Mouse (Mus musculus) embryonic facial prominence, embryonic 13.5 days (tissue): ENCODE measurements at regions not wholly inside any gene's neighbourhood (a gene's known extent, or its start where the extent isn't known, plus 50 kb on each side); places are given as distances from the start of the nearest gene placed in this dataset.
A peak's percentile ranks its signal among the peaks of the same experiment; 100 is the strongest.

Experiments used
- ATAC-seq: fragments of 200-750 bp; cut with Nextera tagmentation; 2 replicates; pipeline ENCODE4 v1.8.0; 2017; ENCODE audit warnings: low read depth; ENCODE audit not compliant: insufficient number of reproducible peaks, insufficient read depth, low FRiP score, low TSS enrichment
- H3K27ac ChIP-seq: fragments of 300-500 bp; sonication (generic); 2 replicates; pipeline ENCODE4 v1.5.1; 2015; ENCODE audit warnings: moderate library complexity, mild to moderate bottlenecking, inconsistent platforms
- H3K27me3 ChIP-seq: fragments of 300-500 bp; sonication (generic); 2 replicates; pipeline ENCODE4 v1.6.1; 2015; ENCODE audit warnings: mild to moderate bottlenecking, inconsistent platforms
- H3K36me3 ChIP-seq: fragments of 300-500 bp; sonication (generic); 2 replicates; pipeline ENCODE4 v1.6.1; 2015; ENCODE audit warnings: mild to moderate bottlenecking, inconsistent platforms
- H3K4me1 ChIP-seq: fragments of 300-500 bp; sonication (generic); 2 replicates; pipeline ENCODE4 v1.6.1; 2015; ENCODE audit warnings: inconsistent platforms
- H3K4me2 ChIP-seq: fragments of 300-500 bp; sonication (generic); 2 replicates; pipeline ENCODE4 v1.6.1; 2015; ENCODE audit warnings: moderate library complexity, mild to moderate bottlenecking, inconsistent platforms
- H3K4me3 ChIP-seq: fragments of 300-500 bp; sonication (generic); 2 replicates; pipeline ENCODE4 v1.5.1; 2015; ENCODE audit warnings: mild to moderate bottlenecking, inconsistent platforms
- H3K9ac ChIP-seq: fragments of 300-500 bp; sonication (generic); 2 replicates; pipeline ENCODE4 v1.6.1; 2015; ENCODE audit warnings: mild to moderate bottlenecking, inconsistent platforms
- H3K9me3 ChIP-seq: fragments of 300-500 bp; sonication (generic); 2 replicates; pipeline ENCODE4 v1.6.1; 2016; ENCODE audit warnings: inconsistent platforms
- WGBS: fragments of 180-500 bp; shearing (Covaris S2); methylation state at CpG from one replicate; pipeline ENCODE4 v1.1.7; 2015; ENCODE audit warnings: mixed read lengths; 5-methylcytosine and 5-hydroxymethylcytosine counted together

DNA sequence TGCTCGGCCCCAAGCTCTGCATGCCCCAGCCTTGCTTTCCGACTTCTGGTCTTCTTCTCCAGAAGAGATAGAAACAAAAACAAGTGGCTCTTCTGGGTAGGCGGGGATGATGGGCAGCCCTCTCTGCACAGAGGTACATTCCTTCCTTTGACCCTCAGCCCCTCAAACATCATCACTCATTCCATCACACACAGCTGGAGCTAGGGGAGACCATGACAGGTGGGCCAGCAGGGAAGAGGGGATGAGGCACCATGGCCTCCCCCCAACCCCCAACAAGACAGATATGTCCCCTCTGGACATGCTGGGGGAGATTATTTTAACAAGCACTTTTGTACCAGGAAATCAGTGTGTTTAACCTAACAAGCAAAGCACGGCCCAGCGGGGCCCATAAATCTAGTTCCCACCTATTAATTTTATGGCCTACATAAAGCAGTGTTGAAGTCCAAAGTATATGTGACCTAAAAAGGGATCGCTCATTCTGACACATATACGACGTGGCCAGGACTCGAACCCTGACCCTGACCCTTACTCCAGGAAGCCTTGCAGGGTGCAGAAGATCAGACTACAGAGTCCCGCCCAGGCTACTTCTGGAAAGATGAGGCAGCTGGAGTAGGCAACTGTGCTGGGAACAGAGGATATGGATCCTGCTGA lies 183.7 kb downstream of the Cyp26b1 start:
- ATAC-seq, result no peak
- Histone ChIP-seq H3K9me3 (no peaks in the 10 kb centered on the region), H3K36me3 (no peaks in the 10 kb centered on the region), H3K27me3 (no peaks in the 10 kb centered on the region), H3K9ac (no peak overlapping the region), H3K4me2 (no peak overlapping the region), H3K4me3 (no peak overlapping the region), H3K27ac (no peak overlapping the region), H3K4me1 (peaks cover 37% of the 10 kb centered on the region)
- 88% methylated on average over 10 of the region's 10 CpGs for WGBS

GRCm38 (mm10) chr6:84408513-84408912 lies 185.2 kb downstream of the Cyp26b1 start:
- no peak for ATAC-seq
- Histone ChIP-seq H3K27ac (no peak overlapping the region), H3K27me3 (no peaks in the 10 kb centered on the region), H3K9me3 (no peaks in the 10 kb centered on the region), H3K4me3 (no peak overlapping the region), H3K9ac (no peak overlapping the region), H3K4me2 (no peak overlapping the region), H3K36me3 (no peaks in the 10 kb centered on the region), H3K4me1 (peaks cover 24% of the 10 kb centered on the region)
- 56% methylated on average over 5 of the region's 5 CpGs for WGBS

- 9% methylated on average over 6 of the region's 6 CpGs for WGBS
These were observed 185.9 kb downstream of the Cyp26b1 start for GRCm38 (mm10) chr6:84407773-84408172.

DNA sequence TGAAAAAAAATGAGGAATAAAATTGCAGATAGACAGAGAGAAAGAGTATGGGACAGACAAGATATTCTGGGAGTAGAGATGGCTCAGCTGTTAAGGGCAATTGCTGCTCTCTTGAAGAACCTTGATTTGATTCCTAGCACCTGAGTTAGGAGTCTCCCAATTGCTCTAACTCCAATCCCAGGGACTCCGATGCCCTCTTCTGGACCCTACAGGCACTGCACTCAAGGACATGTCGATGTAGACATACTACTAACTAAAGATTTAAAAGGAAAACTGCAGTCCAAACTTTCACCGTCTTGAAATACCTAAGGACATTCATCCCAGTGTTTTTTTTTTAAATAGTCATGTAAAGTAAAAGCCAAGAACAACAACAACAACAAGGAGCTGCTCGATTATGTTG lies 189.0 kb downstream of the Cyp26b1 start:
- no peak for ATAC-seq
- 60% methylated on average over 4 of the region's 4 CpGs for whole genome bisulfite sequencing
- H3K27me3 ChIP-seq, result no peaks in the 10 kb centered on the region
- H3K4me1 ChIP-seq, result peaks cover 22% of the 10 kb centered on the region
- H3K4me3 ChIP-seq, result no peak overlapping the region
- H3K27ac ChIP-seq, result no peak overlapping the region
- no peak overlapping the region for H3K4me2 ChIP-seq
- no peak overlapping the region for H3K9ac ChIP-seq
- no peaks in the 10 kb centered on the region for H3K36me3 ChIP-seq
- H3K9me3 ChIP-seq, result no peaks in the 10 kb centered on the region

More at GRCm38 (mm10) chr6:84407773-84408172, 185.9 kb downstream of the Cyp26b1 start:
- Histone ChIP-seq H3K4me2 (no peak overlapping the region), H3K4me1 (peaks cover 22% of the 10 kb centered on the region), H3K4me3 (no peak overlapping the region), H3K36me3 (no peaks in the 10 kb centered on the region), H3K9me3 (no peaks in the 10 kb centered on the region), H3K27me3 (no peaks in the 10 kb centered on the region), H3K9ac (no peak overlapping the region), H3K27ac (no peak overlapping the region)
- 0 out of 2 replicates have a peak, but pooled peaks have one; percentile 64 for ATAC-seq

- H3K4me3 ChIP-seq, result no peak overlapping the region
- ATAC-seq, result no peak
- H3K9ac ChIP-seq, result no peak overlapping the region
These were observed 191.3 kb downstream of the Cyp26b1 start for GRCm38 (mm10) chr6:84402431-84402830.

DNA sequence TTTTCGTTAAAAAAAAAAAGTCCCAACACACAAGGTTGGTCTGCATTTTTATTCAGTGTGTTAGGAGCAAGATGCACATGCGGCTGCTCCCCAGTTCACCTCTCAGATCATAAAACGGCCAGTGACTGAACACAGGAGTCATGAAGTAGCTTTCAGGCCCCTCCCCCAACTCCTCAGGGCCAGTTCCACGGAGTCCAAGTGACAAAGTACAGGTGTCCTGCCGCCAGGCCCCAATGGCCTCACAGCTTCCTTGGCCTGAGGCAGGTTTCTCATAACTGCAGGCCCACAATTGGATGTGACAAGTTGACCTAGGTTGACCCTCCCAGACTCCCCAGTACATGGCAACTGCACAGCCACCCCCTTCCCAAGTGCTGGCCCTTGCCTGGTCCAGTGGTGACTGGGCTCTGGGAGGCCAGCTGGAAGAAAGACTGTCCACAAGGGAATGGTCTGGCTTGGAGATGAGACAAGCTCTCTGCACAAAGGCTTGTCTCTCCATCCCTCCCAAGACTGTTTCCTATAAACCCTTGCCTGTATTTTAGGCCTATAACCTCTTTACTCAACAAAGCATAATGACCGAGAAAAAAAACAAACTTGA lies 199.1 kb downstream of the Cyp26b1 start:
- no peak overlapping the region for H3K4me3 ChIP-seq
- no peak overlapping the region for H3K9ac ChIP-seq
- no peak for ATAC-seq
- H3K4me1 ChIP-seq, result peaks cover 9% of the 10 kb centered on the region; the same call in 1 of the 2 replicates
- H3K27ac ChIP-seq, result no peak overlapping the region
- no peaks in the 10 kb centered on the region for H3K36me3 ChIP-seq
- no peak overlapping the region for H3K4me2 ChIP-seq
- WGBS, result 51% methylated on average over 6 of the region's 6 CpGs
- H3K27me3 ChIP-seq, result no peaks in the 10 kb centered on the region
- H3K9me3 ChIP-seq, result no peaks in the 10 kb centered on the region

More at GRCm38 (mm10) chr6:84402431-84402830, 191.3 kb downstream of the Cyp26b1 start:
- H3K27me3 ChIP-seq, result no peaks in the 10 kb centered on the region
- H3K36me3 ChIP-seq, result no peaks in the 10 kb centered on the region
- H3K27ac ChIP-seq, result no peak overlapping the region
- 78% methylated on average over 2 of the region's 2 CpGs for WGBS
- no peaks in the 10 kb centered on the region for H3K9me3 ChIP-seq
- no peak overlapping the region for H3K4me2 ChIP-seq
- H3K4me1 ChIP-seq, result peaks cover 10% of the 10 kb centered on the region

- 85% methylated on average over 9 of the region's 9 CpGs for WGBS
- Histone ChIP-seq H3K9me3 (no peaks in the 10 kb centered on the region), H3K4me2 (no peak overlapping the region), H3K36me3 (no peaks in the 10 kb centered on the region), H3K9ac (peak overlapping the region; percentile 32; the same call in 1 of the 2 replicates), H3K27ac (no peak overlapping the region), H3K4me3 (no peak overlapping the region), H3K27me3 (no peaks in the 10 kb centered on the region), H3K4me1 (peaks cover 9% of the 10 kb centered on the region; the same call in 1 of the 2 replicates)
- no peak for ATAC-seq
These were observed 200.0 kb downstream of the Cyp26b1 start for GRCm38 (mm10) chr6:84393519-84394231.

DNA sequence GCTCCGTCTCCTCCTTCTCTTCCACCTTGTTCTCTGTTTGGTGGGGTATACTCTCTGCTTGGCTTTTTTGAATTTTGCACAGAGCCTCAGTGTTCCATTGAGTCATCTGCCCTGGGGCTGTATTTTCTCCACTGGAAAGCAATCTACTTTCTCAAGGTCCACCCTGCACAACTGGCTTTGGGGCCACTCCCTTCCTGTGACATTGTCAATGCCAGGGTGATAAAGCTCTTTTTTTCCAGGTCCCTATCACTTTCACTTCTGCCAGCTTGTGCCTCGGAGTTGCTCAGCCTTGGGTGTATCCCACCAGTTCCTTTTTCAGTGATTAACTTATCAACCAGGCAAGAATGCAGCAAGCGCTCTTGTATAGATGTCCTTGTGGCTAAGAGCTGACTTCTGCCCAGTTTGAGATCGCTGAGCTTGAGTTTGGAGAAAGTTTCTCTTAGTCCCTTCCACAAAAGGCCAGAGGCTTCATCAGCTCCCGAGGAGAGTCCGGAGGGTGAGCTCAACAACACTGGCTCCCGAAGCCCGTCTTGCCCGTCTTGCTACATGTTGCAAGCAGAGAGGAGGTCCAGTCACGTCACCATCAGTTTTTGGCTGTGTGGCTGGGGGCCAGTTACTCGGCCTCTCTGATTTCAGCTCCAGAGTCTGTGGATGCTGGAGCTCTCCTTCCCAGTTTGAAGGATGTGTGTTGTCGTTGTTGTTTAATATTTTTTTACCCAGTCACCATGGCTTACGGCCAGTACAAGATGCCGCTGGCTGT lies 200.8 kb downstream of the Cyp26b1 start:
- Histone ChIP-seq H3K27ac (no peak overlapping the region), H3K9me3 (no peaks in the 10 kb centered on the region), H3K36me3 (no peaks in the 10 kb centered on the region), H3K9ac (no peak overlapping the region), H3K4me3 (no peak overlapping the region), H3K27me3 (no peaks in the 10 kb centered on the region), H3K4me2 (no peak overlapping the region), H3K4me1 (peaks cover 9% of the 10 kb centered on the region; the same call in 1 of the 2 replicates)
- 90% methylated on average over 14 of the region's 14 CpGs for WGBS
- no peak for ATAC-seq

- ATAC-seq, result no peak
- Histone ChIP-seq H3K27me3 (no peaks in the 10 kb centered on the region), H3K4me1 (peaks cover 9% of the 10 kb centered on the region; the same call in 1 of the 2 replicates), H3K36me3 (no peaks in the 10 kb centered on the region), H3K9ac (no peak overlapping the region), H3K9me3 (no peaks in the 10 kb centered on the region), H3K4me2 (no peak overlapping the region), H3K4me3 (no peak overlapping the region), H3K27ac (no peak overlapping the region)
- WGBS, result 83% methylated on average over 3 of the region's 3 CpGs
These were observed 202.7 kb downstream of the Cyp26b1 start for GRCm38 (mm10) chr6:84391016-84391415.

- no peak for ATAC-seq
- no peaks in the 10 kb centered on the region for H3K9me3 ChIP-seq
- H3K4me1 ChIP-seq, result peaks cover 7% of the 10 kb centered on the region; the same call in 1 of the 2 replicates
- H3K27me3 ChIP-seq, result no peaks in the 10 kb centered on the region
- H3K9ac ChIP-seq, result no peak overlapping the region
- WGBS, result 39% methylated on average over 10 of the region's 10 CpGs
- no peak overlapping the region for H3K4me2 ChIP-seq
- no peak overlapping the region for H3K4me3 ChIP-seq
- H3K27ac ChIP-seq, result no peak overlapping the region
- H3K36me3 ChIP-seq, result no peaks in the 10 kb centered on the region
These were observed 208.0 kb downstream of the Cyp26b1 start for GRCm38 (mm10) chr6:84385696-84386095.

- Histone ChIP-seq H3K9me3 (no peaks in the 10 kb centered on the region), H3K9ac (no peak overlapping the region), H3K27me3 (no peaks in the 10 kb centered on the region), H3K4me3 (no peak overlapping the region), H3K36me3 (no peaks in the 10 kb centered on the region), H3K4me2 (no peak overlapping the region), H3K27ac (no peak overlapping the region), H3K4me1 (peaks cover 7% of the 10 kb centered on the region; the same call in 1 of the 2 replicates)
- 77% methylated on average over 3 of the region's 3 CpGs for WGBS
- ATAC-seq, result no peak
These were observed 210.0 kb downstream of the Cyp26b1 start for GRCm38 (mm10) chr6:84383718-84384117.
